Mouse (Mus musculus) cerebellum, adult 8-10 months (tissue): Measurements from ENCODE around the gene Fgd6.

Experiments
- DNase-seq: peaks from one replicate; pipeline ENCODE4 v3.0.0; 2022

Fgd6 gene

GRCm38 (mm10) chr10:94097081-94097845 is 61.5 kb downstream of the Fgd6 start:
- DNase-seq, result no peak

DNA sequence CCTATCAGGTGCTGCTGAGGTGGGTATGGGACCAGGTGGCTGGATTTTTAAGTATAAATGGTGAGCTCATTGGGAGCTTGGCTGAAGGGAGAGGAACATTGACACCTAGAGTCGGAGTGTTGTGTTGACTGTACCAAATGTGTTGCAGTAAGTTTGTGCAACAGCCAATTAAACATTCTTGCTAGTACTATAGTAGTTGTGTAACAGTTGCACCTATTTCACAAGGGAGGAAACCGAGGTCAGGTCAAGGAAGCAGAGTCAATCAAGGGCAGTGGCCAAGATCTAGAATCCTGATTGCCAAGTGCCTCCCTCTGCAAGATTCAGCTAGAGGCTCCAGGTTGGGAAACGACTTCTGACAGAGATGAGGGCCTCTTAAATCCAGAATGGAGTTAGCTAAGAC is 62.3 kb downstream of the Fgd6 start:
- no peak for DNase-seq

DNA sequence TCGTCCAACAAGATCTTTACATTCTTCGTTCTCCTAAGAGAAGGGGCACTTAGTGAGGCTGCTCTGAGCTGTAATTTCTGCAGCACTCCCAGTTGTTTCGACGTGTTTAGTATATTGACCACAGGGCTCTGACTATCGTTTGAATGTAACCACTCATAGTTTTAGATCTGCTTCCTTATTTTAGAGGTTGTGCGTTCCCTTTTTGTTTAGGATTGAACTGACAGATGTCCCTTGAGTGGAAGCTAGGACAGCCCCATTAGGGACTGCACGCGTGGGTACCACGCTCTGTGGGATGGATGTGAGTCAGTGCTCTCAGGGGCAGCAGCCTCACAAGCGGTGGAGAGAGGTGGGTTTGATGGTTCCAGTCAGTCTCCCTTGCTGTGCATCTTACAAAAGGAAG is 69.7 kb downstream of the Fgd6 start:
- DNase-seq, result no peak

- DNase-seq, result no peak
These were observed 71.4 kb downstream of the Fgd6 start for GRCm38 (mm10) chr10:94107168-94107567.

- no peak for DNase-seq
These were observed 71.8 kb downstream of the Fgd6 start for GRCm38 (mm10) chr10:94107607-94108006.

GRCm38 (mm10) chr10:94108791-94109190 is 73.0 kb downstream of the Fgd6 start:
- no peak for DNase-seq

DNA sequence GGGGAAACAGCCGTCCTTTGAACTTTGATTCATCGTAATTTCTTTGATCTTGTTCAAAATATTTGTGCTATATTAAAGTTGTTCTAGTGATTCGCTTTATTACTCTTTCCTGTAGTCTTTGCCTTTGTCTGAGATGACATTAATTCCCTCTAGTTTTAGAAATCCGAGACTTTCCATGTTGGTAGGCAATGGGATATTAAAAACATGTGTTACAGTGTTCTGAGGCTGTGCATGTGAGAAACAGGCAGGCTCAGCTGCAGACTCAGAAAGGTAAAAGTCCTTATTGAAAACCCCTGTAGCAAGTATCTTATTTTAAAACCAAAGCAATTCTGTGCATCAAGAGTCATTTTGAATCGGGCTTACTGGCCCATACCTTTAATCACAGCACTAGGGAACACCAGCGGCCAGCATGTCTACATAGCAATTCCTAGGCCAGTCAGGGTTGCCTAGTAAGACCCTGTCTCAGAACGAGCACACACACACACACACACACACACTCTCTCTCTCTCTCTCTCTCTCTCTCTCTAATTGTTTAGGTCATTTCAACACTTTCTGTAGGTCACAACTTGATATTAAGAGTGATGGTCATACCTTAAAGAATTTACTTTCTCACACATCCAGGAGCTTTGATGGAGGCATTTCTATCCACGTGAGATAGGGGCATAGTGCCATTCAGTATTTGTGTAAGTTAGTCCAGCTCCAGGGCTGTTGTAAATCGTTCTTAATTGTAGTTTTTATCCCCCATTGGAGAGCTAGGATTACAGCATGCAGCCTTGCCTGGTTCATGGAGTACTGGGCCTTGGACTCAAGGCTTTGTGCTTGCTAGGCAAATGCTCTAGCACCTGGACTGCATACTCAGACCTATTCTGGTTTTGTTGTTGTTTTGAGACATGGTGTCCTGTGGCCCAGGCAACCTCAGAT is 75.3 kb downstream of the Fgd6 start:
- no peak for DNase-seq

GRCm38 (mm10) chr10:94112207-94112606 is 76.4 kb downstream of the Fgd6 start:
- DNase-seq, result no peak

DNA sequence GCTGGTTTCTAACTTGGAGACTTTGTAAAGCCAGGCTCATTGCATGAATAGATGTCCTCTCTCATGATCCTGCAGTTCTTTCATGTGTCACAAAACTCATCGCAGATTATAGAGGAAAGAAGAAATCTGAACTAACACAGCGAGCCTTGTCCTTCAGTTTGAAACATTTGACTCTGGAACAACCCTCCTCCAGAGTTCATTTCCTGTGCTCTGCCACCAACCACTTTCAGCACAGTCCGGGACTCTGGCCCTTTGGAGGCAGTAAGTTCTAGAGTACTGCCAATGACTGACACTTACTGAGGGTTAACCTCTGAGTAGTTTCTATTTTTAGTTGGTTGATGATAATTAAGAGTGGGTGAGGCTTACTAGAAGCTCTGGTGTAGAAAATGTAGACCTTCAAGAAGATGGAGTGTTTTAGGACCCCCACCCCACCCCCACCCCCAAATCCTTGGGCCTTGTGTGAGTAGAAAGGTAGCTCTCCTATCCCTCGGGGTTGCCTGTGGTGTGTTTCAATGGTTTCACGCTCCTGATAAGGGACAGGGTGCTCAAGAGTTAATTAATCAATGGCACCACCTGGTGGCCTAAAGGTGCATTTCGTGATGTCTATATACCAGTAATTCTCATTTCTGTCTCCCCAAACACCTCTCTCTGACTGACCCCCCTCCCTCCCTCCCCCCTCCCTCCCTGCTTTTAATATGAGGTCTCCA is 80.2 kb downstream of the Fgd6 start:
- peak; percentile 83 for DNase-seq

DNA sequence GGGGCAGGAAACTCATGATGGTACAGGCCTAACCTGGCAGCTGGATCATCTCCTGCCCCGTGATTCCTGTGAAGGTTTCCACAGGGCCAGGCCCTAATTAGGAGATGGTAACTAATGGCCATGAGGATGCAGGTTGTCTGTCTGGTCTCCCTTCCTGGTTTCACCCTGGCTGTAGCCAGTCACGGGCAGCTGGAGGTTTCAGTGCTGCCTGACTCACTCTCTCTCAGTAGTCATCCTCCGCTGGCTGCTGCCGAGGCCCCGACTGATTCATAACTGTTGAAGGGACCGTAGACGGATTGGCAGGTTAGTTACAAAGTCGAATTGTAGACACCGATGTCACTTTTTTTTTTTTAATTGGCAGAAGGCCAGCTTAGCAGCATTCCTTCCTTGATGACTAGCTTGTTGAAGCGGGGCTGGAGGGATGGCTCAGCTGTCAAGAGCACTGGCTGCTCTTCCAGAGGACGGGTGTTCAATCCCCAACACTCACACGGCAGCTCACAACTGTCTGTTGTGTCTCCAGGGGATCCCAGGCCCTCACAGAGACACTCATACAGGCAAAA is 81.1 kb downstream of the Fgd6 start:
- no peak for DNase-seq

DNA sequence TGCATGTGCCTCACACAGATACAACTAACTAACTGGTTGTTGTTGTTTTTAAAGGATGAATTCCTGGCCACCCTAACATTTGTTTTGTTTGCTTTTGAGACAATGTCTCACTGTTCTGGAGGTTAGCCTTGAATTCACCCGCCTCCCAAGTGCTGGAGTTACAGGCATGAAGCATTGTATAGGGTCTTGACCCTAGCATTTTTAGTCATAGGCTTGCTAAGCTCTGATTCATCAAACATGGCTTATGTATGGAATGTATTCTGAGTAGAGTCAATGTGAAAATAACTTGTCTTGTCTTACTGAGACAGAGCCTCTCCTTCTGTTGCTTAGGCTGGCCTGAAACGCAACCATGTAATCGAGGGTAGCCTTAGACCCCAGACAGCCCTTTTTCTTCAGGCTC is 82.1 kb downstream of the Fgd6 start:
- no peak for DNase-seq

- DNase-seq, result no peak
These were observed 83.2 kb downstream of the Fgd6 start for GRCm38 (mm10) chr10:94118993-94119392.

GRCm38 (mm10) chr10:94120676-94121075 is 84.9 kb downstream of the Fgd6 start:
- DNase-seq, result no peak

DNA sequence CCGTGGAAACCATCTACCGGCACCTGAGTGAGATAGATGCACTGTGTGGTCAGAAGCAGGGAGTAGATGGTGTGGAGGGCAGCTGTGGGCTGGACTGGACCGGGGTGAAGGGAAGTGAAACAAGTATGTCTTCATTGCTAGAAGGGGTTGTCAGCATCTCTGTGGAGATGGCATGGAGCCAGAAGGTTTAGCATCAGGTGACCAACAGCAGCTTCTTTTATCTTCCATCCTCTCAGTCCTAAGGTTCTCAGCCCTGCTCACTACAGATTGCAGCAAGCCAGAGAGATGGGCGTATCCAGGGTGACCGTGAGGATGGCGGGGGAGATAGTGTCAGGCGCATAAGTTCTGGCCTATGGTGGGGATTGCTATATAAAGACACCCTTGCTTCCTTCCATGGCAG is 86.8 kb downstream of the Fgd6 start:
- DNase-seq, result no peak

DNA sequence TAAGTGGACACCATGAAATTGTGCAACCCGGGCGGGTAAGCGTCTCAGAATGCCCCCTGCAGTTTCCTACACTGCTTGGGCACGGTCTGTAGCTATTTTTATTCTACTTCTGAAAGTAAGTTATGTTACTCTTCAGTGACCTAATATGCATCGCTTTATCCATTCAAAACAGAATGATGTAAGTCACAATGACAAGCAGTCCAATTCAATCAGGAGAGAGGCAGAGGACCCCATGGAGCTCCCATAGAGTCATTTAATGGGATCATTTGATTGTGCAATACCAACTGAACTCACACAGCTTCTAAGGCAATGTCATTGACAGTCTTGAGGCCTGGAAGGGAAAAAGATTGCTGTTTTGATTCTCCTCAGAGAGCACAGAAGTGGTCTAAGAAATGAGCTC is 87.8 kb downstream of the Fgd6 start:
- DNase-seq, result no peak

- DNase-seq, result no peak
These were observed 88.6 kb downstream of the Fgd6 start for GRCm38 (mm10) chr10:94124376-94124775.

GRCm38 (mm10) chr10:94129680-94130119 is 93.9 kb downstream of the Fgd6 start:
- peak; percentile 83 for DNase-seq

DNA sequence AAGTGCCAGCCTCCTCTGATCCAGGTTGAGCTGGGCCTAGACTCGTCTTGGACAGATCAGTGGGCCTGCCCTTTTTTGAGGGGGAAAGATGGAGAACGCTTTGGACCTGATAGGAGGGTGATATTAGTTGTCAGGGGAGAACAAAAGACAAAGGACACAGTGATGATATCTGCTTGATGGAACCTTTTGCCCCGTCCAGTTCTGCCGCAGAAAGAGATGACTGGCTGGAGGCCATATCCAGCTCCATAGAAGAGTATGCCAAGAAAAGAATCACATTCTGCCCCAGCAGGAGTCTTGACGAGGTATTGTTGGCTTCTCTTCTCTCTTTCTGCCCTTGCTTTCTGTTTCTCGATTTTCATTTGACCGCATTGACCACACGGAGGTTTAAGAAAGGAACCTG is 97.3 kb downstream of the Fgd6 start:
- DNase-seq, result peak; percentile 48

DNA sequence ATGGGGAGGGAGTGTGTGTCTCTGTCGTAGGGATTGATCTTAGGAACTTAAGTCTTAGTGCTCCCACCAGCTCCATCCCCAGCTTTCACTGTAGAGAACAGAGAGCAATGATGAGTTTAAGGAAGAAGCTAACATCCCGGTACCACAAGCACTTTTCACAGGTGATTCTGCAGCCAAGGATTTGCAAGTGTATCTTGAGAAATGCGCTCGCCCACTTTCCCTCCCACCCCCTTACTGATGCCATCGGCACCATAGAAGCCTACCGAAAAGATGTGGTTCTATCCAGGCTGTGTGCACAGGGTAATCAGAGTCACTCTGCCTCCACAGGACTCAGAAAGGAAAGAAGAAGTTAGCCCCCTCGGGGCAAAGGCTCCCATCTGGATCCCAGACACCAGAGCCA is 97.9 kb downstream of the Fgd6 start:
- DNase-seq, result no peak

DNA sequence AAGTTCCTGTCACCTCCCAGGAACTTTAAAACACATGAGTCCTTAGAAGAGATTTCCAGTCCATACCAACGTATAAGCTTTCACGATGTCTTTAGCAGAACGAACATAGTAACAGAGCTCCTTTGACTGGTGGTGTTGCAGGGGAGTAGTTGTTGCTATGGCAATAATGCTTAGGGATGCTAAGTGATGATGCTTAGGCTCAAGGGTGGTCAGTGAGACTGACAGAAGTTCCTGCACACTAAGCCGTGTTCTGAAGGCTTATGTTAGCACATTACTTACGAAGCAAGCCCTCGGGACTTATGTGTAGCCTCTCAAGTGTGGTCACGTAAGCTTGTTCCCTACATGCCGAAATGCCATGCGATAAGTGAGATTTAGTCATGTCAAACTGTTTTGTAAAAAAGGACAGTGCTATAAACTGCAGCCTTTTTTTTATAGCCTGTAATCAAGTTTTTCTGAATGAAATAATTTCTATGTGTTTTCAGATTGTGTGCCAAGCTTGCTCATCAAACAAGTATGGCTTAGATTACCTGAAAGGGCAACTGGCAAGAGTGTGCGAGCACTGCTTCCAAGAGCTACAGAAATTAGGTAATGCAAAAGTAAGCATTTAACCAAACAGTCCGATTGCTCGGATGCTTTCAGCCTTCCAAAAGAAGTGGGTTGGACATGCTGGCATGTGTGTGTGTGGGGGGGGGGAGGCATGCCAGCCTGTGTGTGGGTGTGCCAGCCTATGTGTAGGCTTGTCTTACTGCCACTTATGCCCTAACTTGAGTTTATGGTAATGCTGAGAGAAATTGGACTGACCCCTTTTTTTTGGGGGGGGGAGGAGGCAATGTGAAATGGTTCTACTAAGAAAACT is 99.0 kb downstream of the Fgd6 start:
- no peak for DNase-seq

- no peak for DNase-seq
These were observed 103.2 kb downstream of the Fgd6 start for GRCm38 (mm10) chr10:94138890-94139482.
